Mouse (Mus musculus): ENCODE data around the gene Rin1. TPM values are rescaled to one million over a fixed set of nuclear protein-coding genes. Genes with fewer than 3 reads are reported as not detected.
A peak's percentile ranks its signal among the peaks of the same experiment; 100 is the strongest.
"Not testable (repeated sequence)": the region's sequence is repeated elsewhere in the genome, so short reads cannot be mapped to it uniquely, and the experiment has no call there.

The Rin1 gene
- polyA plus RNA-seq, 1 experiment, result 4.0 TPM

DNA sequence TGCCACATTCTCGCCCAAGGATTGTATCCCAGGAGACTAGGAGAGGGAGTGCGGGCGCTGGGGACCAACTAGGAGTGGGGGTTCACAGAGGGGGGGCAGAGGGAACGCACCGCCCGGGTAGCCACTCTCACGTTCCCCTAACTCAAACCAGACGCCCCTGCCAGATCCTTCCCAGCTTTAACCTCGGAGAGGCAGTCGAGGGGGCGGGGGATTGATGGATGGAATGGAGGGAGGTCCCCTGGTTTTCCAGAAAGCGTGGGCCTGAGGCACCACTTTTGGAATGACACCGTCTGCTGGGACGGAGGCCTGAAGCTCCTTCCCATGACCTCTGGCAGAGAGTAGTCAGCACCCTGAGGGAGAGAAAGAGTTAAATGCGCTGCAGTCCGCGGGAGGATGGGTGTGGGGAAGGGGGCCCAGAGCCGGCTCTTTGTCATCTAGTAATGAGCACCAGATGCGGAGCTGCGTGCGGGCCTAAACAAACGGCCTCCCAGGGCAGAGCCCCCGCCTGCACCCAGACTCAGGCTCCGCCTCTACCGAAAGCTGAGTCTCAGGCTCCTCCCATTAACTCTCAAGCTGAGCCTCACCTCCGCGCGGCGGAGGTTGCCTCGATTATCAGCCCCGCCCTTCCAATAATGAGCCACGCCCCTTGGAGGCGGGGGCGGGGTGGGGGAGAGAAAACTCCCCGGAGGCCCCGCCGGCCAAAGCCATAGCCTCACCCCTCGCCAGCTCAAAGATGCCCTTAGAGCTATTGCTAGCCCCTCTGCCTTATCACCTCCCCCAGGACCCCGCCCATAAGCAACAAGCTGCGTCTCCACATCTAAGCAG is 21.5 kb downstream of the Rin1 start:
- TF ChIP-seq CTCF (IDR thresholded peaks at IDR 0.05; ENCODE audit: borderline replicate concordance, extremely low read depth, insufficient read depth, insufficient read length) (no peak), POLR2A (IDR thresholded peaks at IDR 0.05; ENCODE audit: borderline replicate concordance, extremely low read depth, insufficient read depth, insufficient read length, poor library complexity, severe bottlenecking) (no peak)
- DNase-seq (ENCODE audit: low read depth), result peak; percentile 94

DNA sequence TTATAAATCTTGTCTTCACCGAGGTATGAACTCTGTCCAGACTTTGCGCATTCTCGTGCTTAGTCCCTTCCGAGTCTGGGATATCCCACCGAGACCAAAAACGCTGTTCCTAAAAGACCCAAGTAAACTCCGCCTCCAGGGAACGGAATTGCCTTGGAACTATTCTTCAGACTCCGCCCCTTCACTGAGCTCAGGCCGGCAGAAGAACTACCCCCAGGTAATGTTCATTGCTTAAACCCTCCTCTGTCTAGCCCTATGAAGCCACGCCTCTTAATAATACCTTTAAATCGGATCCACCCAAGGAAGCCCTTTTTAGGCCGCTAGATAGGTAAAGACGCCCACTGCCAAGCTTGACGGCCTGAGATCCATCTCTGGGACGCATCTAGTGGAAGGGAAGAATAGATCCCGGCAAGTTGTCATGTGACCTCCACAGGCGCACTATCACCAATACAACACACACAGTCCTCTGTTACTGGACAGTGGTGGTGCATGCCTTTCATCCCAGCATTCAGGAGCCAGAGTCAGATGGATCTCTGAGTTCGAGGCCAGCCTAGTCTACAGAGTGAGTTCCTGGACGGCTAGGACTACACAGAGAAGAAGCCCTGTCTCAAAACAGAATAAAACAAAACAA is 22.2 kb downstream of the Rin1 start:
- no peak for TF ChIP-seq POLR2A (IDR thresholded peaks at IDR 0.05; ENCODE audit: borderline replicate concordance, extremely low read depth, insufficient read depth, insufficient read length, poor library complexity, severe bottlenecking)
- no peak for TF ChIP-seq CTCF (IDR thresholded peaks at IDR 0.05; ENCODE audit: borderline replicate concordance, extremely low read depth, insufficient read depth, insufficient read length)
- DNase-seq (ENCODE audit: low read depth), result no peak

DNA sequence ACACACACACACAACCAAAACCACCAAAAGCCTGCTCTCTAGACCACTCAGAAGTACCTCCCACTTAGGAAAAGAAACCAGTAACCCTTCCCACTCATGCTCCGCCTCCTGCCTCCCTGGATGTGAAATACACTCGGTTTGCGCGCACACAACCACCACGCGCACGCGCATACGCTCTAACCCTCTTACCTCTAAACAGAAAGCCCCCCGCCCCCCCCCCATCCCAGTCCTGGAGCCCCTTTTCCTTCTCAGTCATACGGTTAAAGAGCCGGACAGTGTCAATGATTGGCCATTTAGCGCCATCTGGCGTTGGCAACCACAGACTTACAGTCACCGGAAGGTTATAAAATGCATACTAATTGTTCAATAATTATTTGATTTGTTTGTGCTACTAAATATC is 22.7 kb downstream of the Rin1 start:
- DNase-seq (ENCODE audit: low read depth), result peak; percentile 87
- no peak for TF ChIP-seq POLR2A (IDR thresholded peaks at IDR 0.05; ENCODE audit: borderline replicate concordance, extremely low read depth, insufficient read depth, insufficient read length, poor library complexity, severe bottlenecking)
- TF ChIP-seq CTCF (IDR thresholded peaks at IDR 0.05; ENCODE audit: borderline replicate concordance, extremely low read depth, insufficient read depth, insufficient read length), result peak; percentile 69; the same call in 1 of the 2 replicates

DNA sequence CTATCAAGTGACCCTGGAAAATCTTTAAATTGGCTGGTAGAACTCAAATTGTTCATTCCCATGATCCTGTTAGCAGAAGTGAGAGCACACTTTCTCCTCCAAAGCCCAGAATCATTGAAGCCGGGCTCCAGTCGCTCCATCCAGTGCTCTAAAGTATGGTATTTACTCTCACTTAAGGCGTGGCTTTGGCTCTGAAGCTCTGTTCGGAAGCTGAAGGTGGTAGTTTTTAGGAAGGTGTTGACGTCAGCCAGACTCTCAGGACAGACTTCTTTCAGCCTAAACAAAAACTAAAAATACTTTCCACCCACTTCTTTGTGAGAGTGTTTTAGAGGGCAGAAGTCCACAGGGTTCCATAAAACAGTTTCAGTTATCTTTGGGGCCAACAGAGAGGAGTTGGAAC is 23.2 kb downstream of the Rin1 start:
- no peak for DNase-seq (ENCODE audit: low read depth)
- no peak for TF ChIP-seq POLR2A (IDR thresholded peaks at IDR 0.05; ENCODE audit: borderline replicate concordance, extremely low read depth, insufficient read depth, insufficient read length, poor library complexity, severe bottlenecking)
- no peak for TF ChIP-seq CTCF (IDR thresholded peaks at IDR 0.05; ENCODE audit: borderline replicate concordance, extremely low read depth, insufficient read depth, insufficient read length)

DNA sequence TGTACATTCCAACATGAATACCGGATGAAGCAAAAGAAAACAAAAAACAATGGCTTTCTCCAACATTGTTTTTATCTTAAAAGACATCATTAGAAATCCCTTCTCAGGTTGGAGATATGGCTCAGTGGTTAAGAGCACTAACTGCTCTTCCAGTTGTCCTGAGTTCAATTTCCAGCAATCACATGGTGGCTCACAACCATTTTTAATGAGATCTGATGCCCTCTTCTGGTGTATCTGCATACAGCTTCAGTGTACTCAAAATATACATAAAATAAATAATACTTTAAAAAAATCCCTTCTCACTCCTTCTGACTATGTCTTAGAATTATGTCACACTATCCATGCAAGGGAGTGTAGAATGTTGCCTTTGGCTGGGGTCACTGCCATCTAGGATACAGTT is 29.0 kb downstream of the Rin1 start:
- TF ChIP-seq POLR2A (IDR thresholded peaks at IDR 0.05; ENCODE audit: borderline replicate concordance, extremely low read depth, insufficient read depth, insufficient read length, poor library complexity, severe bottlenecking), result no peak
- TF ChIP-seq CTCF (IDR thresholded peaks at IDR 0.05; ENCODE audit: borderline replicate concordance, extremely low read depth, insufficient read depth, insufficient read length), result no peak
- no peak for DNase-seq (ENCODE audit: low read depth)

DNA sequence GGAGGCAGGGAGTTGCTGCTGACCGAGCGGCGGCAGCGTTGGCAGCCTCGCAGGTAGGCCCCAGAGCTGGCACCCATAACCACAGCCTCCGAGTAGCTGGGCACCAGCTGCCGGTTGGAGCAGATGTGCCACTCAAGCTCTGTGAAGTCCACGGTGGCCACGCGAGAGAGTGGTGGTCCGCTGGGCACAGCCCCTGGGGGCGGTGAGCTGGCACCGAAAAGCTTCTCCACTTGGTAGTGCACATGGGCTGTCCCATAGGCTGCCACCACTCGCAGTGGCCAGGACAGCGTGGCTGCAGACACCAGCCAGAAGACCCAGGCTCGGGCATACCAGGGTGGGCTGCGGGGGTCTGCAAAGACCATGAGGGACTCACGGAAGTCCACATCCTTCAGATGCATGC is 31.7 kb downstream of the Rin1 start:
- no peak for DNase-seq (ENCODE audit: low read depth)
- TF ChIP-seq POLR2A (IDR thresholded peaks at IDR 0.05; ENCODE audit: borderline replicate concordance, extremely low read depth, insufficient read depth, insufficient read length, poor library complexity, severe bottlenecking) (no peak), CTCF (IDR thresholded peaks at IDR 0.05; ENCODE audit: borderline replicate concordance, extremely low read depth, insufficient read depth, insufficient read length) (no peak)

DNA sequence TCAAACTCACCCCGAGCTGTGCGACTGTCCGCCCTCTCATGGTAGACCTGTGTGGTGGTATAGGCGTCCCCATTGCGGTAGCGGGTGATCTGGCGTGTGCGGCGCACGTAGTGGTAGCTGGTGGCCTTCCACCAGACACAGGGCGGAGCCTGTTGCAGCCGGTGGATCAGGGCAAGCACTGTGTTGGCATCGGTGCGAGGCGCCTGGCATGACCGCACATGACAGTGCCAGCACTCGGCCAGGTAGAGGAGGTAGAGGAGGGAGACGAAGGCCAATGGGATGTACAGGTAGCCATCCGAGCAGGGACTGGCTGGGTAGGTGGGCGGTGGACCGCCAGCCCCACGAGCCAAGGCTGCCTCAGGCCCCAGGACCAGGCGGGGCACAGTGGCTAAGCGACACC is 32.3 kb downstream of the Rin1 start:
- DNase-seq (ENCODE audit: low read depth), result no peak

DNA sequence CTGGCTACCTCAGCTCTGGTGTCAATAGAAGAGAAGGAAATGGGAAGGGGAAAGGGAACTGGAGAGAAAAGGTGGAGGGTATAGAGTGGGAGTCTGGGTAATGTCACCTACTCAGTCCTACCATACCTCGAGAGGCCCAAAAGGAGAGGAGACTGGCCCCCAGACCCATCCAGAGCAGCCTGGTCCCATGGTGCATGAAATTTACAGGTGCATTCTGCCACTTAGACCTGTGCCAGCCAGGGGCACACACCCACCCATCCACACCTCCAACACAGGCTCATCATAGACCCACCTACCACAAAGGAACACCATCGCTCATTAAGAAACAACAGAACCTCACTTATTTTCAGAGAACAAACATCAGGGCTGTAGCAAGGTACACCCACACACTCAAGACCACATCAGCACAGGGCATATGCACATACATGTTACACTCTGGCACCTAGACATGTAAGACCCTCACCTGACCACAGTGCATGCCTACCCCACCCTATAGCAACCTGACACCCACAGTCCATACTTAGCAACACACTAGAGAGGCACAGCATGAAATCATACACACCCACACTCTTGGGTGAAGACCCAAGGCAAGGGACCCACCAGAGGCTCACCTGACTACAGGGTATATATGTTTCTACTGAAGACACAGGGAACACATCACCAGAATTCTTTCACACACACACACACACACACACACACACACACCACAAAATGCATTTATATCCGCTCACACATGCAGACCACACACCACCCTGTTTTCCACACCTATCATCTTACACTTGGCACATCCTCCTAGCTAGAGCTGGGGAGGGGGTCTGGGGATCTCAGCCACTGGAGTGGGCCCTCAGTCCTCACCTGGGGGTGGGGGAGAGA is 33.9 kb downstream of the Rin1 start:
- no peak for DNase-seq (ENCODE audit: low read depth)
- no peak for TF ChIP-seq CTCF (IDR thresholded peaks at IDR 0.05; ENCODE audit: borderline replicate concordance, extremely low read depth, insufficient read depth, insufficient read length)
- TF ChIP-seq POLR2A (IDR thresholded peaks at IDR 0.05; ENCODE audit: borderline replicate concordance, extremely low read depth, insufficient read depth, insufficient read length, poor library complexity, severe bottlenecking), result no peak

More for the DNA sequence above, 32.3 kb downstream of the Rin1 start:
- TF ChIP-seq POLR2A (IDR thresholded peaks at IDR 0.05; ENCODE audit: borderline replicate concordance, extremely low read depth, insufficient read depth, insufficient read length, poor library complexity, severe bottlenecking) (no peak), CTCF (IDR thresholded peaks at IDR 0.05; ENCODE audit: borderline replicate concordance, extremely low read depth, insufficient read depth, insufficient read length) (no peak)

DNA sequence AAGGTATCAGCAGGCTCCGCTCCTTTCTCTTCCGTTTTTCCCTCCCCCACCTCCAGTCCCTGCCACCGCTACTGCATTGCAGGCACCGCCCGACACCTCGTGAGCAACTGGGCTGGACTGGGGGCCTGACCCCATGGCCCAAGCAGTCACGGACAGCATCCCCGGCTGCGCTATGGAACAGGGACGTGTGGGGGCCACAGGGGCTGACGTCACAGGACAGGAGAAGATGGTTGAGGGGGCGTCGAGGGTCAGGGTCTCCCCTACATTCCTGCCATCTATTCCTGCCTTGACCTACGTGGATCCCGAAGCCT is 34.5 kb downstream of the Rin1 start:
- DNase-seq (ENCODE audit: low read depth), result no peak
- TF ChIP-seq CTCF (IDR thresholded peaks at IDR 0.05; ENCODE audit: borderline replicate concordance, extremely low read depth, insufficient read depth, insufficient read length), result no peak
- no peak for TF ChIP-seq POLR2A (IDR thresholded peaks at IDR 0.05; ENCODE audit: borderline replicate concordance, extremely low read depth, insufficient read depth, insufficient read length, poor library complexity, severe bottlenecking)

DNA sequence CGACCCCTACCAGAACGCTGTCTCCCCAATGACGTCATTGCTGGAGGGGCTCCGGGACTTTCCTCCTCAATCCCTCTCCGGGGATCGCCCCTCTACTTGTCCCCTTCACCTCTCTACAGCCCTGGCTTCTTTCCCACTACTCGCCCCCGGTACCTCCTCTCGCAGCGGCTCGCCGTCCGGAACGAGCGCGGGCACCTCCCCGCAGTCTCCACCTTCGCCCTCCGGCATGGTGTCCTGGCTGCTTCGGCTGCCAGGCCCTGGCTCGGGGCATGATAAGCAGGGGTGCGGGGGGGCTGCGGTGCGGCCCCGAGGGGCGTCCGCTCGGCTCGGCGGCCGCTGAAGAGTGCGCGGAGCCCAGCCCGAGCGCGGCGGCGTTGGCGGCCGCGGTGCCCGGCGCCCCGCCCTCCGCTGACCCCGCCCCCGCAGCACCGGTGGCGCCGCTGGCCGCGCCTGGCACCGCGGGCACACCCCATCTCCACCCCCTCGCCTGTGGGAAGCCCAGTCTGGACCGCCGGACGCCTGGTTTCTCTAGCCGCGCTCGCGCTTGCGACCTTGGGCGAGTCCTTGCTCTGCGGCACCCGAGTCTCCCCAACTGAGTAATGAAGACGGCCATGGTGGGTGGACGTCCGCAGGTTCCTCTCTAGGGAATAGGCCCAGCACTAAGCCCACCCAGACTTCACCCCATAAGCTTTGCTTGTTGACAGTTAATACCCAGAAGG is 35.0 kb downstream of the Rin1 start, which contains the start of gene Tmem151a:
Tmem151a (minus strand) TSS at position 387 of the 719 bp plus-strand sequence.
- no peak for DNase-seq (ENCODE audit: low read depth)
- TF ChIP-seq POLR2A (IDR thresholded peaks at IDR 0.05; ENCODE audit: borderline replicate concordance, extremely low read depth, insufficient read depth, insufficient read length, poor library complexity, severe bottlenecking), result no peak
- no peak for TF ChIP-seq CTCF (IDR thresholded peaks at IDR 0.05; ENCODE audit: borderline replicate concordance, extremely low read depth, insufficient read depth, insufficient read length)

DNA sequence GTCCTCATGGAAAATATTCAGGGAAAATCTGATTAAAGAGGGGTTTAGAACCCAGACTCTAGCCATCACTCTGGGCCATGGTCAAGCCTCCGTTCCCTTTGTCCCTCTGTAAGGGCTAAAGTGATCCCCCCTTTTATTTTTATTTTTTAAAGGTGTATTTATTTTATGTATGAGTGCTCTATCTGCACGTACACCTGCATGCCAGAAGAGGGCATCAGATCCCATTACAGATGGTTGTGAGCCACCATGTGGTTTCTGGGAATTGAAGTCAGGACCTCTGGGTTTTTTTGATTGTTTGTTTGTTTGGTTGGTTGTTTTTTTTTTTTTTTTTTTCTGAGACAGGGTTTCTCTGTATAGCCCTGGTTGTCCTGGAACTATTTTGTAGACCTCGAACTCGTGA is 36.3 kb downstream of the Rin1 start:
- DNase-seq (ENCODE audit: low read depth), result not testable (repeated sequence)

Measured in brain, embryonic 14.5 days (tissue).